Mouse (Mus musculus): ENCODE results near the gene Ermp1.

DNA sequence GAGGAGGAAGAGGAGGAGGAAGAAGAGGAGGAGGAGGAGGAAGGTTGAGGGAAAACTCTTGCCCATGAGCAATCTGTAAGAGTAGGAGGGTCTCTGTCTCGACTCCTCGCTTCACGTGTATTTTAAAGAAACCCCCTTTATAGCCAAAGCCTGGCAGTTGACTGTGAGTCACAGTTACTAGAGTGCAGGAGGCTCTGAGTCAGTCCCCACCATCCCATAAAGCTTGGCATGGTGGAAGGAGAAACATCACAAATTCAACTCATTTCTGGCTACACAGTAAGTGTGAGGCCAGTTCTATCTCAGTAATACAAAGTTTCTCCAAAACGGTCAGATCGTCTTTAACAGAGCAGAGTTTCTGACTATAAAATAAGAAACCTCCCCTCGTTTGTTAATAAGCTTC is 22.0 kb upstream of the Ermp1 start:
- no peak for TF ChIP-seq POLR2A (IDR thresholded peaks at IDR 0.05; ENCODE audit: borderline replicate concordance, insufficient read depth, low read length)
- no peak for TF ChIP-seq CTCF (IDR thresholded peaks at IDR 0.05; ENCODE audit: borderline replicate concordance, insufficient read depth, low read depth, low read length)
